Mouse (Mus musculus): ENCODE data around the gene Csmd2.

Gene Csmd2

GRCm38 (mm10) chr4:128141161-128142101, 153.8 kb downstream of the Csmd2 start:
- no peak for DNase-seq (ENCODE audit: low spot score in 2 of 2)

- no peak for DNase-seq (ENCODE audit: low spot score in 2 of 2)
These were observed 154.6 kb downstream of the Csmd2 start for GRCm38 (mm10) chr4:128142279-128142678.

- DNase-seq (ENCODE audit: low spot score in 2 of 2) = no peak
These were observed 155.5 kb downstream of the Csmd2 start for GRCm38 (mm10) chr4:128143147-128143546.

GRCm38 (mm10) chr4:128149524-128149923, 161.9 kb downstream of the Csmd2 start:
- no peak for DNase-seq (ENCODE audit: low spot score in 2 of 2)

GRCm38 (mm10) chr4:128152066-128152465, 164.4 kb downstream of the Csmd2 start:
- no peak for DNase-seq (ENCODE audit: low spot score in 2 of 2)

GRCm38 (mm10) chr4:128153144-128153543, 165.5 kb downstream of the Csmd2 start:
- no peak for DNase-seq (ENCODE audit: low spot score in 2 of 2)

GRCm38 (mm10) chr4:128155226-128155625, 167.6 kb downstream of the Csmd2 start:
- DNase-seq (ENCODE audit: low spot score in 2 of 2) = no peak

- no peak for DNase-seq (ENCODE audit: low spot score in 2 of 2)
These were observed 173.0 kb downstream of the Csmd2 start for GRCm38 (mm10) chr4:128160656-128161055.

- no peak for DNase-seq (ENCODE audit: low spot score in 2 of 2)
These were observed 182.5 kb downstream of the Csmd2 start for GRCm38 (mm10) chr4:128170181-128170580.

- peak in 1 of 2 experiments; percentile 53 for DNase-seq (ENCODE audit: low spot score in 2 of 2)
These were observed 183.6 kb downstream of the Csmd2 start for GRCm38 (mm10) chr4:128171233-128171632.

- DNase-seq (ENCODE audit: low spot score in 2 of 2) = no peak
These were observed 184.0 kb downstream of the Csmd2 start for GRCm38 (mm10) chr4:128171701-128172100.

GRCm38 (mm10) chr4:128178974-128179373, 191.3 kb downstream of the Csmd2 start:
- no peak for DNase-seq (ENCODE audit: low spot score in 2 of 2)

- DNase-seq (ENCODE audit: low spot score in 2 of 2) = no peak
These were observed 191.9 kb downstream of the Csmd2 start for GRCm38 (mm10) chr4:128179581-128179980.

- DNase-seq (ENCODE audit: low spot score in 2 of 2) = no peak
These were observed 197.1 kb downstream of the Csmd2 start for GRCm38 (mm10) chr4:128184747-128185146.

- DNase-seq (ENCODE audit: low spot score in 2 of 2) = no peak
These were observed 206.8 kb downstream of the Csmd2 start for GRCm38 (mm10) chr4:128194454-128194853.

GRCm38 (mm10) chr4:128217991-128218595, 230.4 kb downstream of the Csmd2 start:
- peak in 1 of 2 experiments; percentile 65 for DNase-seq (ENCODE audit: low spot score in 2 of 2)

- DNase-seq (ENCODE audit: low spot score in 2 of 2) = no peak
These were observed 236.8 kb downstream of the Csmd2 start for GRCm38 (mm10) chr4:128224453-128224852.

- DNase-seq (ENCODE audit: low spot score in 2 of 2) = no peak
These were observed 240.0 kb downstream of the Csmd2 start for GRCm38 (mm10) chr4:128227377-128228316.

GRCm38 (mm10) chr4:128233458-128233857, 245.8 kb downstream of the Csmd2 start:
- DNase-seq (ENCODE audit: low spot score in 2 of 2) = no peak

- DNase-seq (ENCODE audit: low spot score in 2 of 2) = no peak
These were observed 251.5 kb downstream of the Csmd2 start for GRCm38 (mm10) chr4:128239113-128239512.

GRCm38 (mm10) chr4:128241075-128241853, 253.6 kb downstream of the Csmd2 start:
- no peak for DNase-seq (ENCODE audit: low spot score in 2 of 2)
